Mouse (Mus musculus) granulocyte monocyte progenitor cell, adult 5-6 weeks (primary cell): Measurements from ENCODE around the gene Brd3. TPM values are rescaled to one million over a fixed set of nuclear protein-coding genes. Genes with fewer than 3 reads are reported as not detected.

Source experiments
- ATAC-seq: replicated peaks from 2 replicates; pipeline ENCODE4 v1.8.0; 2016; ENCODE audit warnings: mild to moderate bottlenecking, moderate TSS enrichment, inconsistent platforms; ENCODE audit not compliant: poor library complexity, severe bottlenecking
- total RNA-seq, 2 experiments: library from RNA; stranded (forward) in 1 of 2; stranded (reverse) in 1 of 2; fragments of 200-712, 200-1000 nt in 1 of 2; fragments of >200 nt in 1 of 2; fragmentation: Nextera tagmentation in 1 of 2; gene quantifications; 2 replicates each; pipeline ENCODE4 v1.2.3; 2014 to 2017

The Brd3 gene
- total RNA-seq, 2 experiments from 2014 or later: 25.6 to 35.9 TPM

- no peak for ATAC-seq
These were observed 100.5 kb downstream of the Brd3 start for GRCm38 (mm10) chr2:27406928-27407327.

- peak; percentile 40 for ATAC-seq
These were observed 102.2 kb downstream of the Brd3 start for GRCm38 (mm10) chr2:27405094-27405884.

- no peak for ATAC-seq
These were observed 102.9 kb downstream of the Brd3 start for GRCm38 (mm10) chr2:27404375-27405093.

- no peak; the same call in 1 of the 2 replicates for ATAC-seq
These were observed 105.9 kb downstream of the Brd3 start for GRCm38 (mm10) chr2:27401544-27401943.

GRCm38 (mm10) chr2:27400083-27400482, 107.4 kb downstream of the Brd3 start:
- ATAC-seq: peak; percentile 42; the same call in 1 of the 2 replicates

- ATAC-seq: no peak
These were observed 110.6 kb downstream of the Brd3 start for GRCm38 (mm10) chr2:27396656-27397440.

Other genes with a start within 250 kb of the Brd3 start
- 6.3 and 14.9 TPM in 2 replicates for gene Vav2, start 80.6 kb downstream of the Brd3 start, total RNA-seq (2014; fragmentation: Nextera tagmentation)
- gene Vav2, start 80.6 kb downstream of the Brd3 start, total RNA-seq (2017): 6.9 and 7.2 TPM in 2 replicates
- gene Brd3os, start 65.3 kb downstream of the Brd3 start, total RNA-seq (2014; fragmentation: Nextera tagmentation): 0.77 and 2.9 TPM in 2 replicates
- not detected in 2 replicates for gene Brd3os, start 65.3 kb downstream of the Brd3 start, total RNA-seq (2017)
- gene Wdr5, start 7.5 kb upstream of the Brd3 start, total RNA-seq (2014; fragmentation: Nextera tagmentation): 61.9 and 77.1 TPM in 2 replicates
- gene Wdr5, start 7.5 kb upstream of the Brd3 start, total RNA-seq (2017): 76.8 and 88.0 TPM in 2 replicates
- 1.8 and 3.2 TPM in 2 replicates for gene Rxra, start 168.8 kb upstream of the Brd3 start, total RNA-seq (2014; fragmentation: Nextera tagmentation)
- gene Rxra, start 168.8 kb upstream of the Brd3 start, total RNA-seq (2017): 0.77 and 1.4 TPM in 2 replicates